In genomic region chr9:20493281-20493680, GRCm38 (mm10) we compare ENCODE assay signal across 8 mouse cellular contexts. TPM values are rescaled to one million over a fixed set of nuclear protein-coding genes. Genes with fewer than 3 reads are reported as not detected.
DNase-seq lines count a peak whose midpoint lies in the region; ATAC-seq and TF ChIP-seq lines count a peak whose summit lies in the region.

No protein-coding gene starts in this region.

- peak overlapping the region; percentile 56 for H3K4me3 ChIP-seq in kidney, embryonic 14.5 days (ENCODE audit: low read length)
- peak overlapping the region; percentile 85 for H3K4me3 ChIP-seq in hindbrain, embryonic 10.5 days
- H3K4me3 ChIP-seq in liver, postnatal 0 days (ENCODE audit: low read depth, low read length): peak overlapping the region; percentile 80
- peak overlapping the region; percentile 72 for H3K4me3 ChIP-seq in stomach, postnatal 0 days (ENCODE audit: low read depth, low read length)

- peak overlapping the region; percentile 81 for H3K4me2 ChIP-seq in kidney, embryonic 14.5 days (replicated peaks; ENCODE audit: low read depth, low read length)
- peak overlapping the region; percentile 90 for H3K4me2 ChIP-seq in liver, postnatal 0 days (ENCODE audit: low read depth, low read length)
- H3K4me2 ChIP-seq in stomach, postnatal 0 days (replicated peaks; ENCODE audit: low read depth): peak overlapping the region; percentile 81

- peak overlapping the region; percentile 65 for H3K9ac ChIP-seq in kidney, embryonic 14.5 days (ENCODE audit: low read depth, low read length)
- peak overlapping the region; percentile 82 for H3K9ac ChIP-seq in liver, postnatal 0 days (replicated peaks)
- peak overlapping the region; percentile 88 for H3K9ac ChIP-seq in stomach, postnatal 0 days (ENCODE audit: low read length)

- no peak for DNase-seq in kidney, adult 18-20 months
- no peak for DNase-seq in hindbrain, embryonic 10.5 days (ENCODE audit: low spot score)
- DNase-seq in liver, postnatal 0 days: no peak
- DNase-seq in stomach, postnatal 0 days (ENCODE audit: low spot score): peak; percentile 15

- peaks cover 38% of the 10 kb centered on the region for H3K36me3 ChIP-seq in kidney, embryonic 14.5 days (ENCODE audit: control insufficient read depth, insufficient read depth, low read length)
- peaks cover 60% of the 10 kb centered on the region for H3K36me3 ChIP-seq in hindbrain, embryonic 10.5 days
- H3K36me3 ChIP-seq in liver, postnatal 0 days (replicated peaks; ENCODE audit: insufficient read depth, low read length): peaks cover 18% of the 10 kb centered on the region; the same call in 1 of the 2 replicates
- peaks cover 5% of the 10 kb centered on the region for H3K36me3 ChIP-seq in stomach, postnatal 0 days (ENCODE audit: control insufficient read depth, insufficient read depth, low read length)

- no peak for ATAC-seq in kidney, embryonic 14.5 days (ENCODE audit: low FRiP score, low TSS enrichment)
- ATAC-seq in CD4-positive, CD25-positive, alpha-beta regulatory T cell, adult 4 months: peak; percentile 18
- ATAC-seq in common myeloid progenitor, adult 5-6 weeks (replicated peaks; ENCODE audit: low read depth, poor library complexity, severe bottlenecking): peak; percentile 17
- no peak for ATAC-seq in liver, postnatal 0 days
- peak; percentile 18; the same call in 1 of the 2 replicates for ATAC-seq in stomach, postnatal 0 days (ENCODE audit: low FRiP score, low TSS enrichment)
- ATAC-seq in cerebellum, adult (ENCODE audit: insufficient number of reproducible peaks, low FRiP score, low TSS enrichment): no peak

- H3K27ac ChIP-seq in kidney, embryonic 14.5 days (ENCODE audit: low read depth, low read length): peak overlapping the region; percentile 83; the same call in 1 of the 2 replicates
- peak overlapping the region; percentile 93 for H3K27ac ChIP-seq in hindbrain, embryonic 10.5 days
- H3K27ac ChIP-seq in liver, postnatal 0 days (ENCODE audit: low read depth): peak overlapping the region; percentile 98
- peak overlapping the region; percentile 93 for H3K27ac ChIP-seq in stomach, postnatal 0 days (replicated peaks)

- TF ChIP-seq EP300 in liver, postnatal 0 days (IDR thresholded peaks at IDR 0.05; ENCODE audit: low read depth): no peak
- no peak for TF ChIP-seq EP300 in stomach, postnatal 0 days (optimal IDR thresholded peaks at IDR 0.05)

- peak; percentile 34; the same call in 1 of the 2 replicates for TF ChIP-seq CTCF in liver, postnatal 0 days (IDR thresholded peaks at IDR 0.05; ENCODE audit: low read depth)
- TF ChIP-seq CTCF in stomach, postnatal 0 days (IDR thresholded peaks at IDR 0.05; ENCODE audit: low read depth): peak; percentile 46

- no peaks in the 10 kb centered on the region for H3K27me3 ChIP-seq in kidney, embryonic 14.5 days (ENCODE audit: control insufficient read depth, insufficient read depth, low read length)
- no peaks in the 10 kb centered on the region for H3K27me3 ChIP-seq in hindbrain, embryonic 10.5 days (ENCODE audit: insufficient read depth, poor library complexity, severe bottlenecking)
- no peaks in the 10 kb centered on the region for H3K27me3 ChIP-seq in liver, postnatal 0 days (ENCODE audit: insufficient read depth, low read length)
- no peaks in the 10 kb centered on the region for H3K27me3 ChIP-seq in stomach, postnatal 0 days (ENCODE audit: control insufficient read depth, insufficient read depth, low read length)

- H3K9me3 ChIP-seq in kidney, embryonic 14.5 days (ENCODE audit: control insufficient read depth, low read length): no peaks in the 10 kb centered on the region
- no peaks in the 10 kb centered on the region for H3K9me3 ChIP-seq in hindbrain, embryonic 10.5 days
- H3K9me3 ChIP-seq in liver, postnatal 0 days (ENCODE audit: low read length): no peaks in the 10 kb centered on the region
- H3K9me3 ChIP-seq in stomach, postnatal 0 days (ENCODE audit: control insufficient read depth, low read length): no peaks in the 10 kb centered on the region

- WGBS in kidney, embryonic 14.5 days: 5% methylated on average over 9 of the region's 9 CpGs
- WGBS in hindbrain, embryonic 10.5 days: 10% methylated on average over 9 of the region's 9 CpGs
- WGBS in liver, postnatal 0 days (ENCODE audit: insufficient replicate concordance): 3% methylated on average over 9 of the region's 9 CpGs
- WGBS in stomach, postnatal 0 days: 2% methylated on average over 9 of the region's 9 CpGs

- H3K4me1 ChIP-seq in kidney, embryonic 14.5 days (ENCODE audit: control insufficient read depth, insufficient read depth, low read length): peaks cover 7% of the 10 kb centered on the region; the same call in 1 of the 2 replicates
- H3K4me1 ChIP-seq in hindbrain, embryonic 10.5 days (replicated peaks): peaks cover 27% of the 10 kb centered on the region
- H3K4me1 ChIP-seq in liver, postnatal 0 days (ENCODE audit: insufficient read depth): peaks cover 20% of the 10 kb centered on the region
- H3K4me1 ChIP-seq in stomach, postnatal 0 days (replicated peaks; ENCODE audit: control insufficient read depth, insufficient read depth): no peaks in the 10 kb centered on the region

RNA-seq across cellular contexts. Expression of gene Zfp426, which starts 0.7 kb away (rescaled TPM):
- 12.8 and 22.6 TPM in 2 replicates for polyA plus RNA-seq in kidney, embryonic 14.5 days (2014; fragmentation: Nextera tagmentation; extraction: Ambion mirVana)
- polyA plus RNA-seq in CD4-positive, CD25-positive, alpha-beta regulatory T cell, adult 4 months (2017; shearing (Covaris generic)): 10 to 100 TPM; 28.2 to 29.8 TPM
- total RNA-seq in common myeloid progenitor, adult 5-6 weeks (2017): 22.2 and 25.2 TPM in 2 replicates
- 24.0 and 26.1 TPM in 2 replicates for polyA plus RNA-seq in hindbrain, embryonic 10.5 days (2016; fragmentation: Nextera tagmentation; extraction: Ambion mirVana)
- polyA plus RNA-seq in liver, postnatal 0 days (2015; fragmentation: Nextera tagmentation; extraction: Ambion mirVana): 4.5 and 4.8 TPM in 2 replicates
- polyA plus RNA-seq in stomach, postnatal 0 days (2015; fragmentation: Nextera tagmentation; extraction: Ambion mirVana): 7.1 and 8.6 TPM in 2 replicates

RNA-seq across cellular contexts. Expression of gene Zfp266, which starts 27.9 kb away (rescaled TPM):
- 80.5 and 96.4 TPM in 2 replicates for polyA plus RNA-seq in kidney, embryonic 14.5 days (2014; fragmentation: Nextera tagmentation; extraction: Ambion mirVana)
- polyA plus RNA-seq in CD4-positive, CD25-positive, alpha-beta regulatory T cell, adult 4 months (2017; shearing (Covaris generic)): 10 to 100 TPM; 44.4 to 58.5 TPM
- total RNA-seq in common myeloid progenitor, adult 5-6 weeks (2017): 61.9 and 81.3 TPM in 2 replicates
- 99.3 and 123 TPM in 2 replicates for polyA plus RNA-seq in hindbrain, embryonic 10.5 days (2016; fragmentation: Nextera tagmentation; extraction: Ambion mirVana)
- polyA plus RNA-seq in liver, postnatal 0 days (2015; fragmentation: Nextera tagmentation; extraction: Ambion mirVana): 9.2 and 9.7 TPM in 2 replicates
- 33.7 and 35.2 TPM in 2 replicates for polyA plus RNA-seq in stomach, postnatal 0 days (2015; fragmentation: Nextera tagmentation; extraction: Ambion mirVana)

RNA-seq across cellular contexts. Expression of gene Zfp26, which starts 33.3 kb away (rescaled TPM):
- polyA plus RNA-seq in kidney, embryonic 14.5 days (2014; fragmentation: Nextera tagmentation; extraction: Ambion mirVana): 15.7 and 36.5 TPM in 2 replicates
- polyA plus RNA-seq in CD4-positive, CD25-positive, alpha-beta regulatory T cell, adult 4 months (2017; shearing (Covaris generic)): 10 to 100 TPM; 21.6 to 27.6 TPM
- 38.1 and 62.8 TPM in 2 replicates for total RNA-seq in common myeloid progenitor, adult 5-6 weeks (2017)
- polyA plus RNA-seq in hindbrain, embryonic 10.5 days (2016; fragmentation: Nextera tagmentation; extraction: Ambion mirVana): 16.5 and 25.9 TPM in 2 replicates
- 2.8 and 3.3 TPM in 2 replicates for polyA plus RNA-seq in liver, postnatal 0 days (2015; fragmentation: Nextera tagmentation; extraction: Ambion mirVana)
- 7.0 and 7.9 TPM in 2 replicates for polyA plus RNA-seq in stomach, postnatal 0 days (2015; fragmentation: Nextera tagmentation; extraction: Ambion mirVana)

Comparison
In these comparisons a context has a peak if more than half of its experiments do, and no peak if none do; other contexts are left out.
1. ATAC-seq: peak in CD4-positive, CD25-positive, alpha-beta regulatory T cell, adult 4 months (single experiment), common myeloid progenitor, adult 5-6 weeks (single experiment) and stomach, postnatal 0 days (single experiment); none in kidney, embryonic 14.5 days (single experiment), liver, postnatal 0 days (single experiment) and cerebellum, adult (single experiment).
2. Peak in every context shown above with its lines, with median percentiles within 50 percentile points of each other: H3K27ac ChIP-seq, H3K4me2 ChIP-seq, H3K4me3 ChIP-seq and H3K9ac ChIP-seq.